Mouse (Mus musculus) myocyte (in vitro differentiated cells): ENCODE results near the gene Dlgap1.

Experiments
- MAX ChIP-seq: IDR thresholded peaks from one replicate; pipeline ENCODE4 v1.6.1; 2011; ENCODE audit warnings: low read depth, mild to moderate bottlenecking, control low read depth
- MYOD1 ChIP-seq, 3 experiments: IDR thresholded peaks; one replicate each; pipeline ENCODE4 v1.6.1; 2011; ENCODE audit warnings: control low read depth in 2 of 3, low read depth in 2 of 3, mild to moderate bottlenecking in 2 of 3, moderate library complexity in 1 of 3; ENCODE audit not compliant: insufficient read length in 2 of 3, control insufficient read depth in 1 of 3
- MYOG ChIP-seq, 3 experiments: IDR thresholded peaks; one replicate each; pipeline ENCODE4 v1.6.1; 2011; ENCODE audit warnings: control low read depth in 2 of 3, low read depth in 2 of 3, mild to moderate bottlenecking in 2 of 3; ENCODE audit not compliant: insufficient read length in 2 of 3, control insufficient read depth in 1 of 3, insufficient read depth in 1 of 3
- POLR2A ChIP-seq: IDR thresholded peaks from one replicate; pipeline ENCODE4 v1.6.1; 2011; ENCODE audit warnings: low read depth, mild to moderate bottlenecking, control low read depth, moderate library complexity; ENCODE audit not compliant: insufficient read length
- POLR2AphosphoS2 ChIP-seq: IDR thresholded peaks from one replicate; pipeline ENCODE4 v1.6.1; 2011; ENCODE audit warnings: low read depth, control low read depth; ENCODE audit not compliant: insufficient read length
- REST ChIP-seq: IDR thresholded peaks from one replicate; pipeline ENCODE4 v1.6.1; 2011; ENCODE audit warnings: mild to moderate bottlenecking, control low read depth, moderate library complexity; ENCODE audit not compliant: insufficient read depth, insufficient read length
- TCF12 ChIP-seq: IDR thresholded peaks from one replicate; pipeline ENCODE4 v1.6.1; 2011; ENCODE audit warnings: mild to moderate bottlenecking, control low read depth; ENCODE audit not compliant: poor library complexity, insufficient read depth, severe bottlenecking
- USF1 ChIP-seq: IDR thresholded peaks from one replicate; pipeline ENCODE4 v1.6.1; 2011; ENCODE audit warnings: low read depth, mild to moderate bottlenecking, control low read depth, moderate library complexity

GRCm38 (mm10) chr17:70838533-70838932 is 869.7 kb downstream of the Dlgap1 start:
- no peak for TF ChIP-seq POLR2A
- TF ChIP-seq POLR2AphosphoS2 = no peak
- TF ChIP-seq MYOG (IDR thresholded peaks at IDR 0.05; ENCODE audit: control insufficient read depth in 1 of 3, insufficient read depth in 1 of 3, insufficient read length in 2 of 3, low read depth in 2 of 3) = no peak
- no peak for TF ChIP-seq USF1
- no peak for TF ChIP-seq MAX
- no peak for TF ChIP-seq MYOD1 (IDR thresholded peaks at IDR 0.05; ENCODE audit: control insufficient read depth in 1 of 3, insufficient read length in 2 of 3, low read depth in 2 of 3)
- TF ChIP-seq REST = no peak
- no peak for TF ChIP-seq TCF12
